Mouse (Mus musculus): Measurements from ENCODE around the gene Pde4b.

- TF ChIP-seq POLR2A (IDR thresholded peaks at IDR 0.05; ENCODE audit: insufficient read length, low read depth) = no peak
- TF ChIP-seq SRF (IDR thresholded peaks at IDR 0.05; ENCODE audit: control insufficient read depth, insufficient read length, low read depth) = no peak
- TF ChIP-seq MAX (IDR thresholded peaks at IDR 0.05; ENCODE audit: low read depth) = no peak
- TF ChIP-seq POLR2AphosphoS2 (IDR thresholded peaks at IDR 0.05; ENCODE audit: insufficient read length, low read depth) = no peak
- TF ChIP-seq MYOG (IDR thresholded peaks at IDR 0.05; ENCODE audit: control insufficient read depth in 1 of 3, insufficient read depth in 1 of 3, insufficient read length in 2 of 3, low read depth in 2 of 3) = no peak
- TF ChIP-seq E2F4 (IDR thresholded peaks at IDR 0.05; ENCODE audit: insufficient read depth) = no peak
- TF ChIP-seq REST (IDR thresholded peaks at IDR 0.05; ENCODE audit: insufficient read depth, insufficient read length) = no peak
- no peak for TF ChIP-seq MYOD1 (IDR thresholded peaks at IDR 0.05; ENCODE audit: control insufficient read depth in 1 of 3, insufficient read length in 2 of 3, low read depth in 2 of 3)
- TF ChIP-seq CEBPB (IDR thresholded peaks at IDR 0.05; ENCODE audit: insufficient read depth, poor library complexity, severe bottlenecking) = no peak
- TF ChIP-seq USF1 (IDR thresholded peaks at IDR 0.05; ENCODE audit: low read depth) = no peak
- no peak for TF ChIP-seq TCF3 (IDR thresholded peaks at IDR 0.05; ENCODE audit: insufficient read length, low read depth)
Measured at GRCm38 (mm10) chr4:102332386-102332785, 245.0 kb downstream of the Pde4b start.

All from myocyte (in vitro differentiated cells).